Mouse (Mus musculus): ENCODE measurements around the gene Pdia2.

The Pdia2 gene

GRCm38 (mm10) chr17:26198892-26199291 lies at the start of gene Pdia2:
Gene Pdia2 (minus strand): TSS chr17:26199087.
- no peak for DNase-seq (ENCODE audit: low spot score in 2 of 2)

- DNase-seq (ENCODE audit: low spot score in 2 of 2) = peak; percentile 78 to 92
Observed at GRCm38 (mm10) chr17:26244101-26244841, 45.4 kb upstream of the Pdia2 start, which contains the start of gene Fam234a. Gene Fam234a (minus strand): TSS chr17:26244242.

GRCm38 (mm10) chr17:26243471-26244100 lies 44.7 kb upstream of the Pdia2 start:
- peak in 1 of 2 experiments; percentile 35 for DNase-seq (ENCODE audit: low spot score in 2 of 2)

GRCm38 (mm10) chr17:26240990-26241389 lies 42.1 kb upstream of the Pdia2 start:
- DNase-seq (ENCODE audit: low spot score in 2 of 2) = no peak

- DNase-seq (ENCODE audit: low spot score in 2 of 2) = no peak
Observed at GRCm38 (mm10) chr17:26240120-26240790, 41.4 kb upstream of the Pdia2 start.

- no peak for DNase-seq (ENCODE audit: low spot score in 2 of 2)
Observed at GRCm38 (mm10) chr17:26239551-26239950, 40.7 kb upstream of the Pdia2 start.

GRCm38 (mm10) chr17:26237667-26238066 lies 38.8 kb upstream of the Pdia2 start:
- DNase-seq (ENCODE audit: low spot score in 2 of 2) = no peak

GRCm38 (mm10) chr17:26235077-26235815 lies 36.4 kb upstream of the Pdia2 start:
- DNase-seq (ENCODE audit: low spot score in 2 of 2) = no peak

GRCm38 (mm10) chr17:26234386-26234785 lies 35.5 kb upstream of the Pdia2 start:
- DNase-seq (ENCODE audit: low spot score in 2 of 2) = no peak

GRCm38 (mm10) chr17:26232863-26233262 lies 34.0 kb upstream of the Pdia2 start:
- no peak for DNase-seq (ENCODE audit: low spot score in 2 of 2)

- no peak for DNase-seq (ENCODE audit: low spot score in 2 of 2)
Observed at GRCm38 (mm10) chr17:26231156-26231555, 32.3 kb upstream of the Pdia2 start.

- DNase-seq (ENCODE audit: low spot score in 2 of 2) = no peak
Observed at GRCm38 (mm10) chr17:26229776-26230175, 30.9 kb upstream of the Pdia2 start.

GRCm38 (mm10) chr17:26225150-26225549 lies 26.3 kb upstream of the Pdia2 start:
- DNase-seq (ENCODE audit: low spot score in 2 of 2) = no peak

GRCm38 (mm10) chr17:26221508-26221907 lies 22.6 kb upstream of the Pdia2 start:
- DNase-seq (ENCODE audit: low spot score in 2 of 2) = no peak

GRCm38 (mm10) chr17:26212681-26213080 lies 13.8 kb upstream of the Pdia2 start:
- DNase-seq (ENCODE audit: low spot score in 2 of 2) = no peak

GRCm38 (mm10) chr17:26212241-26212640 lies 13.4 kb upstream of the Pdia2 start:
- no peak for DNase-seq (ENCODE audit: low spot score in 2 of 2)

GRCm38 (mm10) chr17:26207686-26208085 lies 8.8 kb upstream of the Pdia2 start, which contains the start of gene Arhgdig:
Gene Arhgdig (minus strand): TSS chr17:26207786.
- no peak for DNase-seq (ENCODE audit: low spot score in 2 of 2)

GRCm38 (mm10) chr17:26206392-26206791 lies 7.5 kb upstream of the Pdia2 start:
- no peak for DNase-seq (ENCODE audit: low spot score in 2 of 2)

GRCm38 (mm10) chr17:26204766-26205165 lies 5.9 kb upstream of the Pdia2 start:
- DNase-seq (ENCODE audit: low spot score in 2 of 2) = no peak

GRCm38 (mm10) chr17:26203321-26203811 lies 4.5 kb upstream of the Pdia2 start:
- DNase-seq (ENCODE audit: low spot score in 2 of 2) = no peak

GRCm38 (mm10) chr17:26202737-26203136 lies 3.9 kb upstream of the Pdia2 start, which contains the start of gene Rgs11:
Gene Rgs11 (plus strand): TSS chr17:26202951.
- DNase-seq (ENCODE audit: low spot score in 2 of 2) = no peak

- no peak for DNase-seq (ENCODE audit: low spot score in 2 of 2)
Observed at GRCm38 (mm10) chr17:26201998-26202397, 3.1 kb upstream of the Pdia2 start.
